Mouse (Mus musculus) CH12.LX (cell line): ENCODE results near the gene Tmem178b. TPM values are rescaled to one million over a fixed set of nuclear protein-coding genes. Genes with fewer than 3 reads are reported as not detected.

Source experiments
- DNase-seq: peaks from one replicate; pipeline ENCODE4 v3.0.0-alpha.2; 2013; ENCODE audit errors: extremely low read depth
- H3K27ac ChIP-seq: 2 replicates; pipeline ENCODE4 v1.5.1; 2012; ENCODE audit warnings: low read depth, mild to moderate bottlenecking, control low read depth, moderate library complexity; ENCODE audit not compliant: insufficient read depth
- H3K27me3 ChIP-seq: replicated peaks from 2 replicates; pipeline ENCODE3; 2012; ENCODE audit warnings: inconsistent platforms
- H3K36me3 ChIP-seq, 2 experiments: replicated peaks in 1 of 2; 2 replicates each; pipeline versions ENCODE3 to v1.6.1; 2012; ENCODE audit warnings: inconsistent platforms in 1 of 2, low read length in 1 of 2, mild to moderate bottlenecking in 1 of 2, mixed read lengths in 1 of 2, moderate library complexity in 1 of 2; ENCODE audit not compliant: control insufficient read depth in 1 of 2, insufficient read depth in 1 of 2
- H3K4me1 ChIP-seq, 2 experiments: 2 replicates each; pipeline ENCODE4 v1.6.1; 2012; ENCODE audit warnings: inconsistent platforms in 1 of 2, moderate library complexity in 1 of 2; ENCODE audit not compliant: insufficient read depth in 2 of 2, control insufficient read depth in 1 of 2
- H3K4me2 ChIP-seq: 2 replicates; pipeline ENCODE4 v1.6.1; 2012; ENCODE audit warnings: low read depth, mild to moderate bottlenecking, control low read depth; ENCODE audit not compliant: poor library complexity, insufficient read depth, severe bottlenecking
- H3K4me3 ChIP-seq, 3 experiments: fragments of 150-350 bp in 1 of 3; sonication (generic) in 1 of 3; replicated peaks in 1 of 3; 2 replicates each; pipeline versions ENCODE3 to v1.5.1; 2011 to 2012; ENCODE audit warnings: low read depth in 2 of 3, low read length in 2 of 3, mild to moderate bottlenecking in 2 of 3, moderate library complexity in 2 of 3, control low read depth in 1 of 3, improper control_type of control experiment in 1 of 3, inconsistent platforms in 1 of 3, mixed read lengths in 1 of 3; ENCODE audit not compliant: poor library complexity in 1 of 3
- H3K79me2 ChIP-seq: replicated peaks from 2 replicates; pipeline ENCODE4 v1.6.1; 2012; ENCODE audit warnings: mild to moderate bottlenecking, moderate library complexity; ENCODE audit not compliant: control insufficient read depth, poor library complexity, insufficient read depth, severe bottlenecking; ENCODE audit errors: extremely low read depth
- H3K9ac ChIP-seq: 2 replicates; pipeline ENCODE4 v1.6.1; 2012; ENCODE audit warnings: low read depth, mild to moderate bottlenecking, control low read depth, moderate library complexity; ENCODE audit not compliant: insufficient read depth
- H3K9me3 ChIP-seq: replicated peaks from 2 replicates; pipeline ENCODE3; 2012; ENCODE audit warnings: low read length, inconsistent platforms, mixed read lengths
- BHLHE40 ChIP-seq: IDR thresholded peaks from 2 replicates; pipeline ENCODE4 v1.6.1; 2011; ENCODE audit warnings: mild to moderate bottlenecking, low read depth, low read length, improper control_type of control experiment
- CHD2 ChIP-seq: IDR thresholded peaks from 2 replicates; pipeline ENCODE4 v1.6.1; 2011; ENCODE audit warnings: low read length, improper control_type of control experiment
- IRF4 ChIP-seq: IDR thresholded peaks from 2 replicates; pipeline ENCODE4 v1.6.1; 2014; ENCODE audit warnings: low read depth, mild to moderate bottlenecking, inconsistent platforms, low read length, improper control_type of control experiment
- JUN ChIP-seq: IDR thresholded peaks from 2 replicates; pipeline ENCODE4 v1.6.1; 2011; ENCODE audit warnings: low read depth, mild to moderate bottlenecking, low read length, improper control_type of control experiment, moderate library complexity; ENCODE audit not compliant: insufficient read depth
- JUND ChIP-seq: conservative IDR thresholded peaks from 2 replicates; pipeline ENCODE4 v1.6.1; 2011; ENCODE audit warnings: low read depth, low read length, improper control_type of control experiment
- KAT2A ChIP-seq: IDR thresholded peaks from 2 replicates; pipeline ENCODE4 v1.6.1; 2012; ENCODE audit warnings: low read length, improper control_type of control experiment, inconsistent platforms; ENCODE audit not compliant: insufficient replicate concordance
- MAFK ChIP-seq: IDR thresholded peaks from 2 replicates; pipeline ENCODE4 v1.6.1; 2011; ENCODE audit warnings: low read length, improper control_type of control experiment; ENCODE audit not compliant: insufficient replicate concordance
- MAZ ChIP-seq: IDR thresholded peaks from 2 replicates; pipeline ENCODE4 v1.6.1; 2012; ENCODE audit warnings: low read depth, mild to moderate bottlenecking, inconsistent platforms, low read length, improper control_type of control experiment, moderate library complexity
- MXI1 ChIP-seq: IDR thresholded peaks from 2 replicates; pipeline ENCODE4 v1.6.1; 2011; ENCODE audit warnings: mild to moderate bottlenecking, low read depth, low read length, improper control_type of control experiment
- NELFE ChIP-seq: IDR thresholded peaks from 2 replicates; pipeline ENCODE4 v1.6.1; 2011; ENCODE audit warnings: low read depth, low read length, improper control_type of control experiment
- SIN3A ChIP-seq: IDR thresholded peaks from 2 replicates; pipeline ENCODE4 v1.6.1; 2012; ENCODE audit warnings: low read length, improper control_type of control experiment, inconsistent platforms
- SMC3 ChIP-seq: IDR thresholded peaks from 2 replicates; pipeline ENCODE4 v1.6.1; 2011; ENCODE audit warnings: low read depth, low read length, improper control_type of control experiment
- TCF12 ChIP-seq: IDR thresholded peaks from 2 replicates; pipeline ENCODE4 v1.6.1; 2014; ENCODE audit warnings: low read depth, mild to moderate bottlenecking, inconsistent platforms, low read length, improper control_type of control experiment
- UBTF ChIP-seq: IDR thresholded peaks from 2 replicates; pipeline ENCODE4 v1.6.1; 2012; ENCODE audit warnings: low read depth, mild to moderate bottlenecking, inconsistent platforms, low read length, improper control_type of control experiment, moderate library complexity
- USF1 ChIP-seq: IDR thresholded peaks from 2 replicates; pipeline ENCODE4 v1.6.1; 2014; ENCODE audit warnings: low read depth, mild to moderate bottlenecking, inconsistent platforms, low read length, improper control_type of control experiment
- ZC3H11A ChIP-seq: IDR thresholded peaks from 2 replicates; pipeline ENCODE4 v1.6.1; 2012; ENCODE audit warnings: low read depth, mild to moderate bottlenecking, inconsistent platforms, low read length, improper control_type of control experiment
- ZNF384 ChIP-seq: IDR thresholded peaks from 2 replicates; pipeline ENCODE4 v1.6.1; 2012; ENCODE audit warnings: low read depth, low read length, improper control_type of control experiment, inconsistent platforms
- dilution Hi-C: fragments of 300-500 bp; cut with MboI; formaldehyde crosslinking; loops from 2 replicates; pipeline ENCODE4 v1.14.3; 2020; ENCODE audit warnings: low sequenced_read_pairs; ENCODE audit not compliant: extremely low pct_unique_long_range_greater_than_20kb, extremely low pct_ligation_motif_present
- in situ Hi-C: fragments of 300-500 bp; cut with MboI; formaldehyde crosslinking; loops from 3 replicates; pipeline ENCODE4 v1.14.3; 2019; ENCODE audit warnings: low sequenced_read_pairs, low pct_ligation_motif_present, low pct_unique_long_range_greater_than_20kb, mixed read lengths
- polyA plus RNA-seq: library from polyadenylated mRNA; unstranded; fragments of >175 nt; gene quantifications from 2 replicates; pipeline ENCODE4 v1.2.1, GENCODE M21; 2012; ENCODE audit warnings: low read depth; ENCODE audit not compliant: insufficient read length
- total RNA-seq, 2 experiments: library from RNA; depleted of rRNA; stranded (reverse); fragments of 300-350 nt in 1 of 2; fragments of >200 nt in 1 of 2; gene quantifications; 2 replicates each; pipeline ENCODE4 v1.2.3; 2012 to 2014

Tmem178b gene
- total and polyA plus RNA-seq, 3 experiments = not detected

DNA sequence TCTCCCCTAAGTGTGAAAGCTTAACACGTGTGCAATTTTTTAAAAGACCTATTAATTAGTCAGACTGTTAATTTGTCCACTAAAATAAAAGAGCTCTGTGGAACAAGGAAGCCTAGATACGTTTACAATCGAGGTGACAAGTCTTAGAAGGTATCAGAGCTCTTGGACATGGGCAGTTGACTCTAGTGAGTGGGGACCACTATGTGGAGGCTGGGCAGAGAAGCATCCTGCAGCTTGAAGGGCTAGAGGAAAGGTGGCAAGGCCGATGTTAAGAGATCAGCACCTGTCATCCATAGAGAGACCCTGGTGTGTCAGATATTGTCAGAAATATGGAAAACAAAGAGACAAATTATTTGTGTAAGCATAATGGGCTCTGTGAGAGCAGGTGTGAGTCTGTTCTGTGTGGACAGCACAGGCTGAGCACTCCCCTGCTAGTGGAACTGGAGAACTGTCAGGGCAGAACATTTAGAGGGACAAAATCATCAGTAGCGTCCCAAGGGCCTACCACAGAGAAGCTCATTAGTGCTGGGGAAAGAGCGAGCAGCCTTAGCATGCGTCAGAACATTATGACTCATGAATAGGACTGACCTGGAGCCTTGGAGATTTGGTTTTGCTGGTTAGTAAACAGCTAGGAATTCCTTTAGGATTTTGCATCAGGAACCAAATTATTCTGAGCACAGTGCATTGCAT, 264.9 kb downstream of the Tmem178b start:
- no peak for DNase-seq
- no peak overlapping the region for H3K4me3 ChIP-seq
- no peak overlapping the region for H3K4me2 ChIP-seq
- H3K79me2 ChIP-seq = no peaks in the 10 kb centered on the region
- H3K9me3 ChIP-seq = no peaks in the 10 kb centered on the region
- no peaks in the 10 kb centered on the region for H3K36me3 ChIP-seq
- H3K27ac ChIP-seq = no peak overlapping the region
- in situ Hi-C loops = no loop called here
- H3K9ac ChIP-seq = no peak overlapping the region
- dilution Hi-C loops = no loop called here
- H3K27me3 ChIP-seq = no peaks in the 10 kb centered on the region
- H3K4me1 ChIP-seq = peaks cover 0 to 6% of the 10 kb centered on the region in 2 experiments; a peak in 2 of 4 replicates
- TF ChIP-seq SIN3A (no peak), IRF4 (no peak), UBTF (no peak), TCF12 (no peak), MAZ (no peak), MXI1 (no peak), JUND (no peak), ZNF384 (no peak), CHD2 (no peak)

DNA sequence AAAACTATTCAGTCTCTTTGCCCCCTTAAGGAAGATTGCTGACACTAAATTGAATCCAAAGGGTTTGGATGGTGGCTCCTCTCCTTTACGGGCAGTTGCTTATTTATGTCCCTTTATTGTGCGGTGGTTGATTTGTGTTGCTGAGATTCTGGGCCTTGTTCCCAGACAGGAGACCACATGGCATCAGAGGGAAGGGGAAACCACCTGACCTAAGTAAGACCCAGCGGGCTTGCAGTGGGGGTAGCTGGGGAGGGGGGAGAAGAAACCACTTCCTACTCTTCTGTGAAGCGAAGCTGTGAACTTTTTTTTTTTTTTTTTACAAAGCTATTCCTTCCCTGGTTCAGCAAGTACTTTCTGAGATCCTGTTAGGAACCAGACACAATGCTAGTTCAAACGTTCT, 269.5 kb downstream of the Tmem178b start:
- Histone ChIP-seq H3K4me2 (no peak overlapping the region), H3K79me2 (no peaks in the 10 kb centered on the region), H3K36me3 (no peaks in the 10 kb centered on the region), H3K4me3 (no peak overlapping the region), H3K27ac (no peak overlapping the region), H3K9me3 (no peaks in the 10 kb centered on the region), H3K4me1 (peaks cover 0 to 7% of the 10 kb centered on the region in 2 experiments; a peak in 2 of 4 replicates), H3K9ac (no peak overlapping the region), H3K27me3 (no peaks in the 10 kb centered on the region)
- DNase-seq = peak; percentile 3
- dilution Hi-C loops (no loop called here), in situ Hi-C loops (no loop called here)
- peak; percentile 25; the same call in 1 of the 2 replicates for TF ChIP-seq ZNF384
- TF ChIP-seq USF1 = no peak

DNA sequence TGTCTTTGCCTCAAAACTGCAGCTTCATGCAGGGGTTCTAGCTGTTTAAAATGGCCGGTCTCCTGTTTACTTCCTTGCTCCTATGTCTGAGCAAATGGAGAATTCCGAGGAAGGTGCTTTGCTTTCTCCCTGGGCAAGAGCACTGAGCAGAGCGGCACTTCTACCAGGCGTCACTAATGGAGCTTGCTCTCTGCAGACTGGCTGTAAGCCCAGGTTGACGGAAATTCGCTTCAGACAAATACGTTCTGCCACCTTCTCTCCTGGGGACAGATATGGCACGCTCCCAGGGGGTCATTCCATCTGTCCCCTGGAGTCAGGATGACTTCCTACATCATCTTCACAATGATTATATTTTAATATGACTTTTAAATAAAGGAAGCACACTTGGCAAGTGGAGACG, 271.3 kb downstream of the Tmem178b start:
- in situ Hi-C loops (no loop called here), dilution Hi-C loops (no loop called here)
- H3K4me1 ChIP-seq = peaks cover 0 to 7% of the 10 kb centered on the region in 2 experiments; a peak in 2 of 4 replicates

More for the DNA sequence above, 271.3 kb downstream of the Tmem178b start:
- no peaks in the 10 kb centered on the region for H3K36me3 ChIP-seq
- H3K4me3 ChIP-seq = no peak overlapping the region
- TF ChIP-seq MXI1 (no peak), MAFK (no peak), BHLHE40 (no peak), KAT2A (no peak), ZC3H11A (no peak), TCF12 (no peak), NELFE (no peak), SMC3 (no peak), JUN (no peak)
- TF ChIP-seq, all 38 proteins: peak for 0
- no peak overlapping the region for H3K4me2 ChIP-seq
- H3K27me3 ChIP-seq = no peaks in the 10 kb centered on the region
- H3K27ac ChIP-seq = no peak overlapping the region
- H3K9me3 ChIP-seq = no peaks in the 10 kb centered on the region
- H3K9ac ChIP-seq = no peak overlapping the region
- no peaks in the 10 kb centered on the region for H3K79me2 ChIP-seq
- no peak for DNase-seq
